Mouse (Mus musculus) stomach, postnatal 0 days (tissue): ENCODE data around the gene Ptch1.

Source experiments
- CTCF ChIP-seq: IDR thresholded peaks from 2 replicates; pipeline ENCODE4 v1.5.1; 2016; ENCODE audit warnings: antibody characterized with exemption, low read depth, mild to moderate bottlenecking, moderate library complexity
- EP300 ChIP-seq: optimal IDR thresholded peaks from 2 replicates; pipeline ENCODE3; 2016; ENCODE audit warnings: antibody characterized with exemption

DNA sequence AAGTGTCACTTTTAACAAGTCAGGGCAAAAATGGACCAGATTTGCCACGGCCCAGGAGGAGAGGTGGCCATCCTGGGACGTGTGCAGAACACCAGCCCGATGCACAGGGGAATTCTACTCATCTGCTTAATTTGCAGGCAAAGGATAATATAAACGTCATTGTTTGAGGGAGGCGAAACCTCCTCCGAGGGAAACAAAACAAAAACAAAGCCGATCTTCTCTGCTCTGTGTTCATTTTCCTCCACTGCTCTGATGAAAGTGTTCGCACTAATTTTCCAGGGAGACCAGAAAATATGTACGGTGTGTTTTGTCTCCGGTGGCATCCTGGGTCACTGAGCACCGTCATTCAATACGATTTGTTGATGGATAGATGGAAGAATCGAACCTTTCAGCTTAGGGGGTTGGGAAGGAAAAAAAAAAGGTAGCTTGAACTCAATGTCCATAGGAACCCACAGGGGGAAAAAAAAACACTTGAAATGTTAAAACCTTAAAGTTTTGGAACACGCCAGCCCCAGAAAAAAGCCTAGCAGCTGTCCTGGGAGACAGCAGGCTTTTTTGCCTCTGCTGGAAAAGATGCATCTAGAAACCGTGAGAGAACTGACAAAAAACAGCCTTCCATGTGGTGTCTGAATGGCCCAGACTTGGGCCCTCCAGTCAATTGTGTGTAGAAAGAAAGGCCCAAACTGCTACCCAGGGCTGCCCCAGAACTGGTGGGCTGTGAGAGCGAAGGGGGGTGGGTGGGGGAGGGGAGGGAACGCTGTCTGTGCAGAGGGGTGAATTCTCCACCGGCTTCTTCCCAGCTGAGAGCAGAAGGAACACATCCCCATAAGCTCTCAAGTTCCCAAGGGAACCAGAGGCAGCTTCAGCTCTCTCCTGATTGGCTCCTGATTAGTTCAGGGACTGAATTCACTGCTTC, 86.3 kb downstream of the Ptch1 start:
- no peak for TF ChIP-seq CTCF
- TF ChIP-seq EP300, result no peak
